Comparison of ENCODE assay signal across 31 mouse cellular contexts in genomic region chr10:20654590-20654989, GRCm38 (mm10).
"Had no signal": no experiment of that assay in that cellular context is flagged by ENCODE, and none has a peak within 500 bp of the region (broad histone marks: within the 10 kb centered on the region; RNA-seq: fewer than 3 reads in every experiment).

No protein-coding gene starts in this region.

- H3K9me3 ChIP-seq: limb, embryonic 10.5 days; limb, embryonic 12.5 days; limb, embryonic 13.5 days; limb, embryonic 15.5 days; liver, embryonic 12.5 days; liver, embryonic 13.5 days; liver, embryonic 15.5 days; lung, embryonic 15.5 days; midbrain, embryonic 10.5 days; midbrain, embryonic 12.5 days; midbrain, embryonic 13.5 days; midbrain, embryonic 15.5 days had no signal

- H3K27me3 ChIP-seq: limb, embryonic 12.5 days; limb, embryonic 15.5 days; liver, embryonic 12.5 days; liver, embryonic 13.5 days; liver, embryonic 15.5 days; lung, embryonic 15.5 days; midbrain, embryonic 12.5 days; midbrain, embryonic 13.5 days; midbrain, embryonic 15.5 days had no signal

- H3K27ac ChIP-seq: limb, embryonic 10.5 days; limb, embryonic 12.5 days; limb, embryonic 13.5 days; limb, embryonic 15.5 days; liver, embryonic 12.5 days; liver, embryonic 13.5 days; liver, embryonic 14.5 days; liver, embryonic 15.5 days; lung, embryonic 15.5 days; macrophage; midbrain, embryonic 10.5 days; midbrain, embryonic 12.5 days; midbrain, embryonic 13.5 days; midbrain, embryonic 15.5 days had no signal

- H3K9ac ChIP-seq: limb, embryonic 12.5 days; limb, embryonic 13.5 days; limb, embryonic 15.5 days; liver, embryonic 12.5 days; liver, embryonic 13.5 days; liver, embryonic 14.5 days; liver, embryonic 15.5 days; liver, postnatal 0 days; lung, embryonic 14.5 days; lung, embryonic 15.5 days; midbrain, embryonic 12.5 days; midbrain, embryonic 13.5 days; midbrain, embryonic 15.5 days had no signal

- DNase-seq: left cerebral cortex, postnatal 4 days; liver; liver, embryonic 13.5 days; liver, postnatal 0 days; lung, adult 18-20 months; lung, adult 2 months; lung, embryonic 14.5 days; lung, postnatal 10 days; lung, postnatal 14 days; lung, postnatal 36 days; lung, postnatal 4 days; midbrain, embryonic 14.5 days had no signal

- ATAC-seq: liver, embryonic 12.5 days; liver, postnatal 0 days; lung, postnatal 0 days; midbrain, embryonic 13.5 days; midbrain, embryonic 15.5 days; midbrain, embryonic 16.5 days had no signal

- H3K36me3 ChIP-seq: limb, embryonic 10.5 days; limb, embryonic 12.5 days; limb, embryonic 13.5 days; limb, embryonic 15.5 days; liver, embryonic 12.5 days; liver, embryonic 13.5 days; liver, embryonic 15.5 days; lung, embryonic 15.5 days; midbrain, embryonic 10.5 days; midbrain, embryonic 12.5 days; midbrain, embryonic 13.5 days; midbrain, embryonic 15.5 days had no signal

- H3K4me1 ChIP-seq: liver, embryonic 12.5 days; liver, embryonic 13.5 days; liver, embryonic 15.5 days; megakaryocyte, embryonic 14.5 days; midbrain, embryonic 12.5 days; midbrain, embryonic 15.5 days had no signal

- H3K4me2 ChIP-seq: limb, embryonic 12.5 days; limb, embryonic 13.5 days; limb, embryonic 15.5 days; liver, embryonic 11.5 days; liver, embryonic 12.5 days; liver, embryonic 13.5 days; liver, embryonic 15.5 days; lung, embryonic 14.5 days; lung, embryonic 15.5 days; midbrain, embryonic 11.5 days; midbrain, embryonic 12.5 days; midbrain, embryonic 13.5 days; midbrain, embryonic 15.5 days had no signal

- H3K4me3 ChIP-seq: limb, embryonic 10.5 days; limb, embryonic 12.5 days; limb, embryonic 13.5 days; limb, embryonic 15.5 days; liver, embryonic 12.5 days; liver, embryonic 13.5 days; liver, embryonic 15.5 days; lung, embryonic 15.5 days; megakaryocyte, embryonic 14.5 days; midbrain, embryonic 10.5 days; midbrain, embryonic 12.5 days; midbrain, embryonic 13.5 days; midbrain, embryonic 15.5 days; myocyte had no signal
